Mouse (Mus musculus) frontal cortex, adult (tissue): Measurements from ENCODE around the gene Adprh.

Experiments used
- ATAC-seq: cut with Nextera tagmentation; 2 replicates; pipeline ENCODE4 v1.9.2; 2017; ENCODE audit warnings: mild to moderate bottlenecking, moderate library complexity, mixed read lengths; ENCODE audit not compliant: low TSS enrichment

The Adprh gene

DNA sequence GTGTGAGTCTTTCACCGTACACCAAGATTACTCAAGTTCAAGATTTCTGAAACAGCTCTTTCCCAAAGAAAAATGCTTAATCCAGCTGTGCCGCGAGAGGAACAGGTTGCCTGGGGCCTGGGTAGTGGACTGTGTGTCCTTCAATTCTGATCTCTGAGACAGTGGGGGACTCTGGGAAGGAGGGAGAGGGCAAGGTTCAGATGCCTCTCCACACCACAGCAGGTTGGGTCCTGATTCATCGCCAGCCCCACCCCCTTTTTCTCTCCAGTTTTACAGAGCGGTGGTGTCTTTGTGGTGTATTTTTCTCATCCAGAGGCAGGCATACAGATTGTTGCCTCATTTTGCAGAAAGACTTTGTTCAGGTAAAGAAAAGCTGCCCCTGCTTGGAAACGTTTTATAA is 54.2 kb downstream of the Adprh start:
- ATAC-seq: no peak

DNA sequence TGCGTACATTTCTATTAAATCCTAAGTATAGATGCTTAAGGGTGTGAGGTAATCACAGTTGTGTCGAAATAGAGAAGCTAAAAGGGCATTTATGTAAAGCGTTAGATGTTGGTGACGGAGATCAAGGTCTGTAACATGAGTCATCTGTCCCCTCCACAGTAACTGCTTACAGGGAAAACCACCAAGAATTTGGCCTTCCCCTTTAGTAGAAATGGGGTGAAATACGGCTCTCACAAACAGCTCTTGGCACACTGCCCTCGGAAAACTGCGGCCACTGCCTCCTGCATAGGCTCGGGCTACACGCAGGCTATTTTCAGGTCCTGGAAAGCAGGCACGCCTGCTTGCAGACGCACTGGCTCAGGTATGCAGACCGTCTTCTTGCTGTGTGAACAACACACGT is 56.3 kb downstream of the Adprh start:
- ATAC-seq: no peak

DNA sequence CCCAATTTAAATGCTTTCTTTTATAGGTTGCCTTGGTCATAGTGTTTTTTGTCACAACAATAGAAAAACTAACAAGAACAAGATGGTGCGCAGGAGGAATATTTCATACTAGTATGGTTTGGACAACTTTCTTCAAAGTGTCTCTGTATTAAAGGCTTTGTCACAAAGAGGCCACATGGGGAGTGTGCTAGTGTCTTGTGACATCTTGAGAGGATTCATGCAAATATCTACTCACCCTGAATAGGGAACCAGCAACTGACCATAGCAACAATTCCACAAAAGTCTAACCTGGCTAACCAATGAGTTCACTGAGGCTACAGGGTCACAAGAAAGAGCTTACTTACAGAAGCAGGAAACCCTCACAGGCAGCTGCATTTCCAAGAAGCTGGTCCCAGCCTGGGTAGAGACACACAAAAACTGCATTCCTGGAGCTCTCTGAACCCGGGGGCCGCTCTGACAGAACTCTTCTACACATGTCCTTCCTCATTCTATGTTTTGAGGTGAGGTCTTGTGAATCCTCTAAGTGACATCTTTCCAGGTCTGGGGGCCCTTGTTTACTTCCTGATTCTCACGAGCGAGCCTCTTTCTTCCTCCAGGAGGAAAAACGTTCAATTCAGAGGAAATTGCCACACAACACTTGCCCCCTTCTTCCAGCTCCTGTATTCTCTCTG is 57.3 kb downstream of the Adprh start:
- ATAC-seq: no peak

DNA sequence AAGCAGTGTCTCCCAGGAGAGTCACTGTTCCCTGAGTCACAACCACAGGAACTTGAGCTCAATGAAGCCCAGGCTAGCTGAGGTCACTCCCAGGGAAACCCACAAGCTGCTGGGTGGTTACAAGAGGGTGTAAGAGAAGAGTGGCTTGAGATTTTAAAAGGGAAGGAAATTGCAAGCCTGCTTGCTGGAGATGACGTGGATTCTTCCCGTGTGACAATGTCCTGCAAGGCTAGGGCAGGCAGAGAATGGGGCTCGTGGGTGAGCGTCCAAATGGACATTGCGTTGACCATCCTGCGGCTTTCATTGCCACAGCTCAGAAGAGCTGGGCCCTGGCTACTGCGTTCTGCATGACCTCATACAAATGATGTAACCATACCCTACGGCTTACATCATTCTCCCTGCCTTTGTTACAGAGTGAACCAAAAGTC is 58.3 kb downstream of the Adprh start:
- no peak for ATAC-seq
